Mouse (Mus musculus): Measurements from ENCODE around the gene Ddx42. TPM values are rescaled to one million over a fixed set of nuclear protein-coding genes. Genes with fewer than 3 reads are reported as not detected.

Gene Ddx42
- total RNA-seq, 2 experiments from 2014 or later: 24.3 to 24.7 TPM

GRCm38 (mm10) chr11:106272644-106273310, 56.1 kb downstream of the Ddx42 start, which contains the start of gene Smarcd2:
Gene Smarcd2, minus strand, starts transcription at chr11:106272972.
- intact Hi-C loops (cut with DNase I): loop anchor here (5.0 to 10.0 kb wide), 2 partner anchors 55 to 212 kb away; partner anchors contain the start of genes Ccdc47, Ddx42 and Ern1
- H3K4me3 ChIP-seq: peak within 1 kb of the TSS; percentile 99
- peak within 1 kb of the TSS; percentile 99 for H3K27ac ChIP-seq
- no peak for TF ChIP-seq CTCF (IDR thresholded peaks at IDR 0.05)
- DNase-seq: peak; percentile 100

- intact Hi-C loops (cut with DNase I): loop anchor here (5.0 to 10.0 kb wide), 2 partner anchors 56 to 212 kb away; partner anchors contain the start of genes Ccdc47, Ddx42 and Ern1
- Histone ChIP-seq H3K4me3 (peak overlapping the region; percentile 99), H3K27ac (peak overlapping the region; percentile 99)
- no peak for DNase-seq
- TF ChIP-seq CTCF (IDR thresholded peaks at IDR 0.05): no peak
Observed at GRCm38 (mm10) chr11:106273311-106273684, 56.6 kb downstream of the Ddx42 start.

GRCm38 (mm10) chr11:106273811-106274210, 57.1 kb downstream of the Ddx42 start:
- Histone ChIP-seq H3K4me3 (peak overlapping the region; percentile 99), H3K27ac (peak overlapping the region; percentile 99)
- intact Hi-C loops (cut with DNase I): loop anchor here (5.0 to 10.0 kb wide), 2 partner anchors 57 to 211 kb away; partner anchors contain the start of genes Ccdc47, Ddx42 and Ern1
- no peak for TF ChIP-seq CTCF (IDR thresholded peaks at IDR 0.05)
- peak; percentile 10 for DNase-seq

- Histone ChIP-seq H3K27ac (peak overlapping the region; percentile 99), H3K4me3 (no peak overlapping the region)
- intact Hi-C loops (cut with DNase I): loop anchor here (5.0 to 10.0 kb wide), 2 partner anchors 57 to 210 kb away; partner anchors contain the start of genes Ccdc47, Ddx42 and Ern1
- TF ChIP-seq CTCF (IDR thresholded peaks at IDR 0.05): no peak
- peak; percentile 5 for DNase-seq
Observed at GRCm38 (mm10) chr11:106274374-106274773, 57.6 kb downstream of the Ddx42 start.

- DNase-seq: no peak
- intact Hi-C loops (cut with DNase I): loop anchor here (5.0 to 10.0 kb wide), 2 partner anchors 58 to 210 kb away; partner anchors contain the start of genes Ccdc47, Ddx42 and Ern1
- TF ChIP-seq CTCF (IDR thresholded peaks at IDR 0.05): no peak
Observed at GRCm38 (mm10) chr11:106274971-106275411, 58.3 kb downstream of the Ddx42 start.

GRCm38 (mm10) chr11:106276454-106276853, 59.7 kb downstream of the Ddx42 start, which contains the start of gene Tcam1:
Gene Tcam1, plus strand, starts transcription at chr11:106276672.
- TF ChIP-seq CTCF (IDR thresholded peaks at IDR 0.05): peak; percentile 93
- intact Hi-C loops (cut with DNase I): loop anchor here (1.0 to 10.0 kb wide), 2 partner anchors 20 to 208 kb away; partner anchors contain the start of genes Ern1, Ftsj3 and Psmc5
- peak within 1 kb of the TSS; percentile 61 for H3K4me3 ChIP-seq

More at GRCm38 (mm10) chr11:106274971-106275411, 58.3 kb downstream of the Ddx42 start:
- peak overlapping the region; percentile 99 for H3K27ac ChIP-seq
- H3K4me3 ChIP-seq: no peak overlapping the region

DNA sequence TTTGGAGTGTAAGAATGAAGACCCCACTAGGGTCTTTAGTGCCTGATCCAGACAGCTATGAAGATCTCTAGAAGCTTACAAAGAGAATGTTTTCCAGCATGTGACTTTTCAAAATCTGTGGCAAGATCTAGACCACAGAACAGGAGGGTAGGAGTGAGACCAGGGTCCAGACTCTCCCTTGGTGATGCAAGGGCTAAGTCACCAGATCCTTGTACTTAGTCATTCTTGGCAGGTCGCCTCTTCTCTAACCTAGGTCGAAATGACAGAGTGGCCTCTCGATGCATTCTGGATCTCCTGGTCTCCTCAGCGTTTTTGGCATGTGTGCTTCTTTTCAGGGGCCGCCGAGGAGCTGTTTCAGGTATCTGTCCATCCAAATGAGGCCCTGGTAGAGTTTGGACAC, 65.7 kb downstream of the Ddx42 start:
- H3K27ac ChIP-seq: no peak overlapping the region
- DNase-seq: peak; percentile 6
- intact Hi-C loops (cut with DNase I): no loop called here
- H3K4me3 ChIP-seq: no peak overlapping the region
- no peak for TF ChIP-seq CTCF (IDR thresholded peaks at IDR 0.05)

More at GRCm38 (mm10) chr11:106276454-106276853, 59.7 kb downstream of the Ddx42 start, which contains the start of gene Tcam1:
- H3K27ac ChIP-seq: peak within 1 kb of the TSS; percentile 56
- peak; percentile 94 for DNase-seq

DNA sequence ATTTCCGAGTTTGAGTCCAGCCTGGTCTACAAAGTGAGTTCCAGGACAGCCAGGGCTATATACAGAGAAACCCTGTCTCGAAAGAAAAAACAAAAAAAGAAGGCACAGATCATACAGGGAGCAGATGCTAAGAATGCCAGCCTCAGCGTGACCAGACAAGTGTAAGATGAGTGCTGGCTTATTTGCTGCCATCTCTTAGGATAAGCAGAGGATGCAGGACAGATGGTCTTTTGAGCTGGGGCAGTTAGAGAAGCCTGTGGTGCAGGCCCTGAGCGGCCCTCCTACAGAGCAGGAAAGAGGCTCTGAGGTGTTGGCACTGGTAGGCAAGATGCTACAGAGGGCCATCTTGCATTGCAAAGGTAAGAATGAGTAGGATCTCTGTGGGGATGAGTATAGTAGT, 66.6 kb downstream of the Ddx42 start:
- TF ChIP-seq CTCF (IDR thresholded peaks at IDR 0.05): no peak
- no peak for DNase-seq
- H3K27ac ChIP-seq: no peak overlapping the region
- H3K4me3 ChIP-seq: no peak overlapping the region
- intact Hi-C loops (cut with DNase I): no loop called here

GRCm38 (mm10) chr11:106284126-106284525, 67.4 kb downstream of the Ddx42 start:
- no peak overlapping the region for H3K4me3 ChIP-seq
- DNase-seq: peak; percentile 10
- no peak for TF ChIP-seq CTCF (IDR thresholded peaks at IDR 0.05)
- no peak overlapping the region for H3K27ac ChIP-seq
- intact Hi-C loops (cut with DNase I): no loop called here

DNA sequence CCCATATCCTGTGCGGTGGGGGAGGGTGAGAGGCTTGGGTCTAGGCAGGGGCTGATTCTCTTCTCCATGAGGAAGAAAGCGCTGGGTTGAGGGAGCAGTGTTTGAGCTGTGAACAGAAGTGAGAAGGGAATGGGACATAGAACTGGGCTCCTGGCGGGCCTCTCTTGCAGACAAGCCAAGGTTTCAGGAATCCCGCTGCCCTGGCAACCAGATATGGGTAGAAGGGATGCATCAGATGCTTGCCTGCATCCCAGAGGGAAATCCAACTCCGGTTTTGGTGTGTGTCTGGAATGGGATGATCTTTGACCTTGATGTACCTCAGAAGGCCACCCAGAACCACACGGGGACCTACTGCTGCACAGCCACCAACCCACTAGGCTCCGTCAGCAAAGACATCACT, 69.5 kb downstream of the Ddx42 start:
- Histone ChIP-seq H3K27ac (no peak overlapping the region), H3K4me3 (no peak overlapping the region)
- no peak for DNase-seq
- no peak for TF ChIP-seq CTCF (IDR thresholded peaks at IDR 0.05)
- intact Hi-C loops (cut with DNase I): no loop called here

DNA sequence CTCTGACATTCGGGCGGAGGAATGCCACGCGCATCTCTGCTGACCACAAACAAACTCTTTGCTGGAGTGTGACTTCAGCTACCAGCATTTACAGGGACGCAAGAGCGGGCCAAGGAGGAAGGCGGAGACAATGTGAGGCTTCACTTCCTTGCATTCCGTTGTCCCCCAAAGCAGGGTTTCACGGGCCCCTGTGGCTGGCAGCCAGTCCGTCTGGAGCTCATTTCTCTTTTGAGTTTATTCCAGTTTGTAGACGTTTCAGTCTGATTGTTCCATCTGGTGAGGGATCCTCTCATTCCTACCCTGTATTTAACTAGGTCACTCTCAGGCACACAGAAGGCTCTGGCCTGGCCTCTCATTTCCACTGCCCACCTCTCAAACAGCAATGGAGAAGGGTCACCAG, 70.3 kb downstream of the Ddx42 start:
- intact Hi-C loops (cut with DNase I): no loop called here
- peak; percentile 20 for DNase-seq
- Histone ChIP-seq H3K27ac (peak overlapping the region; percentile 43), H3K4me3 (no peak overlapping the region)
- TF ChIP-seq CTCF (IDR thresholded peaks at IDR 0.05): no peak

DNA sequence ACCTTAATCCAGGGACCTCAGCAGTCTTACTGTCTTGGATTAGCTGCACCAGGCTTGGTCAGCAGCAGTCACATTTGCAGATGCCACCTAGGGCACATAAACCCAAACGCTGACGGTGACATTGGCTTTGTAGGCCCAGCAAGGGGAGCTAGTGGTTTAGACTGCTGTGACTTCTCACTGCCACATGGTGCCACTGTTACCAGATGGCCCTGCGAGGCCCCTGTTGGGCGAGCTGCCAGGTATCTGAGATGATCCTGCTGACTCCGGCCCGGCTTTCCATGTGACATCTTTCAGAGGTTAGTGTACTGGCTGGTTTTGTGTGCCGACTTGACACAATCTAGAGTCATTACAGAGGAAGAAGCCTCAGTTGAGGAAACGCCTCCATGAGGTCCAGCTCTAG, 72.6 kb downstream of the Ddx42 start:
- DNase-seq: peak; percentile 87

GRCm38 (mm10) chr11:106290376-106290775, 73.7 kb downstream of the Ddx42 start:
- TF ChIP-seq CTCF (IDR thresholded peaks at IDR 0.05): no peak
- H3K27ac ChIP-seq: no peak overlapping the region
- intact Hi-C loops (cut with DNase I): no loop called here
- no peak overlapping the region for H3K4me3 ChIP-seq
- DNase-seq: peak; percentile 13

More for the DNA sequence above, 72.6 kb downstream of the Ddx42 start:
- TF ChIP-seq CTCF (IDR thresholded peaks at IDR 0.05): peak; percentile 59
- intact Hi-C loops (cut with DNase I): no loop called here
- Histone ChIP-seq H3K4me3 (no peak overlapping the region), H3K27ac (no peak overlapping the region)

Data from gastrocnemius, adult 2 months (tissue).